Mouse (Mus musculus): ENCODE measurements around the gene Zfp385a. TPM values are rescaled to one million over a fixed set of nuclear protein-coding genes. Genes with fewer than 3 reads are reported as not detected.
A peak's percentile ranks its signal among the peaks of the same experiment; 100 is the strongest.
"Not testable (repeated sequence)": the region's sequence is repeated elsewhere in the genome, so short reads cannot be mapped to it uniquely, and the experiment has no call there.

Gene Zfp385a
- polyA plus RNA-seq, 1 experiment from 2014 or later, result 5.0 TPM

GRCm38 (mm10) chr15:103294649-103295048 lies 45.2 kb downstream of the Zfp385a start:
- no peak for DNase-seq (ENCODE audit: low spot score)

- DNase-seq (ENCODE audit: low spot score), result no peak
Measured at GRCm38 (mm10) chr15:103293375-103293774, 46.5 kb downstream of the Zfp385a start.

- no peak for DNase-seq (ENCODE audit: low spot score)
Measured at GRCm38 (mm10) chr15:103292673-103293345, 47.1 kb downstream of the Zfp385a start.

GRCm38 (mm10) chr15:103290843-103291242 lies 49.0 kb downstream of the Zfp385a start:
- DNase-seq (ENCODE audit: low spot score), result no peak

GRCm38 (mm10) chr15:103290417-103290816 lies 49.5 kb downstream of the Zfp385a start:
- no peak for DNase-seq (ENCODE audit: low spot score)

- DNase-seq (ENCODE audit: low spot score), result no peak
Measured at GRCm38 (mm10) chr15:103289600-103289999, 50.3 kb downstream of the Zfp385a start.

GRCm38 (mm10) chr15:103285778-103286417 lies 54.0 kb downstream of the Zfp385a start:
- DNase-seq (ENCODE audit: low spot score), result no peak

GRCm38 (mm10) chr15:103284647-103285046 lies 55.2 kb downstream of the Zfp385a start:
- DNase-seq (ENCODE audit: low spot score), result no peak

- DNase-seq (ENCODE audit: low spot score), result peak; percentile 55
Measured at GRCm38 (mm10) chr15:103284066-103284465, 55.8 kb downstream of the Zfp385a start.

- DNase-seq (ENCODE audit: low spot score), result no peak
Measured at GRCm38 (mm10) chr15:103281465-103282205, 58.3 kb downstream of the Zfp385a start.

GRCm38 (mm10) chr15:103280817-103281464 lies 59.0 kb downstream of the Zfp385a start:
- DNase-seq (ENCODE audit: low spot score), result peak; percentile 35

- DNase-seq (ENCODE audit: low spot score), result peak; percentile 54
Measured at GRCm38 (mm10) chr15:103279750-103280149, 60.1 kb downstream of the Zfp385a start.

GRCm38 (mm10) chr15:103277949-103278348 lies 61.9 kb downstream of the Zfp385a start:
- no peak for DNase-seq (ENCODE audit: low spot score)

- DNase-seq (ENCODE audit: low spot score), result not testable (repeated sequence)
Measured at GRCm38 (mm10) chr15:103275943-103276342, 64.0 kb downstream of the Zfp385a start.

- DNase-seq (ENCODE audit: low spot score), result peak; percentile 98
Measured at GRCm38 (mm10) chr15:103272419-103273279, 67.2 kb downstream of the Zfp385a start, which contains the start of gene Copz1. TSS of gene Copz1 (plus strand) at chr15:103272714.

GRCm38 (mm10) chr15:103268903-103269302 lies 71.0 kb downstream of the Zfp385a start:
- peak; percentile 26 for DNase-seq (ENCODE audit: low spot score)

- no peak for DNase-seq (ENCODE audit: low spot score)
Measured at GRCm38 (mm10) chr15:103264794-103265193, 75.1 kb downstream of the Zfp385a start.
